Mouse (Mus musculus) neural tube, embryonic 11.5 days (tissue): ENCODE data around the gene Hs2st1. TPM values are rescaled to one million over a fixed set of nuclear protein-coding genes. Genes with fewer than 3 reads are reported as not detected.

Source experiments
- ATAC-seq: fragments of 200-750 bp; cut with Nextera tagmentation; 2 replicates; pipeline ENCODE4 v1.8.0; 2017; ENCODE audit warnings: moderate number of reproducible peaks, mild to moderate bottlenecking, moderate TSS enrichment, moderate library complexity; ENCODE audit not compliant: insufficient read depth, low FRiP score, low TSS enrichment
- DNase-seq: peaks from one replicate; pipeline ENCODE4 v3.0.0-alpha.2; 2015; ENCODE audit warnings: low spot score
- H3K27ac ChIP-seq: fragments of 300-500 bp; sonication (generic); 2 replicates; pipeline ENCODE4 v1.5.1; 2014; ENCODE audit warnings: low read depth, mild to moderate bottlenecking, low read length
- H3K27me3 ChIP-seq: fragments of 300-500 bp; sonication (generic); 2 replicates; pipeline ENCODE4 v1.6.1; 2014; ENCODE audit warnings: mild to moderate bottlenecking, low read length, mixed read lengths; ENCODE audit not compliant: control insufficient read depth, insufficient read depth
- H3K36me3 ChIP-seq: fragments of 300-500 bp; sonication (generic); 2 replicates; pipeline ENCODE4 v1.6.1; 2014; ENCODE audit warnings: mild to moderate bottlenecking, low read length, moderate library complexity, mixed read lengths; ENCODE audit not compliant: control insufficient read depth, insufficient read depth
- H3K4me1 ChIP-seq: fragments of 300-500 bp; sonication (generic); 2 replicates; pipeline ENCODE4 v1.6.1; 2014; ENCODE audit warnings: low read length, mixed read lengths; ENCODE audit not compliant: control insufficient read depth, insufficient read depth
- H3K4me2 ChIP-seq: fragments of 300-500 bp; sonication (generic); 2 replicates; pipeline ENCODE4 v1.6.1; 2014; ENCODE audit warnings: low read depth, mild to moderate bottlenecking, moderate library complexity
- H3K4me3 ChIP-seq: fragments of 300-500 bp; sonication (generic); 2 replicates; pipeline ENCODE4 v1.5.1; 2014; ENCODE audit warnings: low read depth, low read length
- H3K9ac ChIP-seq: fragments of 300-500 bp; sonication (generic); 2 replicates; pipeline ENCODE4 v1.6.1; 2014; ENCODE audit warnings: mild to moderate bottlenecking, low read length
- H3K9me3 ChIP-seq: fragments of 300-500 bp; sonication (generic); 2 replicates; pipeline ENCODE4 v1.6.1; 2016; ENCODE audit warnings: low read length; ENCODE audit not compliant: control insufficient read depth
- WGBS: fragments of 180-500 bp; shearing (Covaris S2); extraction: QIAGEN DNeasy Blood & Tissue Kit; methylation state at CpG from one replicate; pipeline ENCODE4 v1.1.7; 2014; 5-methylcytosine and 5-hydroxymethylcytosine counted together
- polyA plus RNA-seq: library from polyadenylated mRNA; unstranded; fragments of >200 nt; fragmentation: Nextera tagmentation; extraction: Ambion mirVana; gene quantifications from 2 replicates; pipeline ENCODE4 v1.2.1, GENCODE M21; 2014

Gene Hs2st1
- polyA plus RNA-seq, 1 experiment from 2014 or later = 18.1 TPM

GRCm38 (mm10) chr3:144537078-144537855 lies 32.7 kb downstream of the Hs2st1 start:
- no peak overlapping the region for H3K4me3 ChIP-seq
- 85% methylated on average over 7 of the region's 7 CpGs for WGBS
- DNase-seq (no peak), ATAC-seq (no peak)
- no peak overlapping the region for H3K9ac ChIP-seq
- H3K4me2 ChIP-seq = no peak overlapping the region
- H3K36me3 ChIP-seq = no peaks in the 10 kb centered on the region
- H3K27ac ChIP-seq = no peak overlapping the region
- no peaks in the 10 kb centered on the region for H3K4me1 ChIP-seq
- H3K9me3 ChIP-seq = no peaks in the 10 kb centered on the region
- H3K27me3 ChIP-seq = no peaks in the 10 kb centered on the region

GRCm38 (mm10) chr3:144535056-144535455 lies 34.9 kb downstream of the Hs2st1 start:
- Histone ChIP-seq H3K9me3 (no peaks in the 10 kb centered on the region), H3K36me3 (no peaks in the 10 kb centered on the region), H3K4me1 (no peaks in the 10 kb centered on the region), H3K9ac (no peak overlapping the region), H3K27ac (no peak overlapping the region), H3K4me3 (no peak overlapping the region), H3K27me3 (no peaks in the 10 kb centered on the region), H3K4me2 (no peak overlapping the region)
- 92% methylated on average over 4 of the region's 4 CpGs for WGBS
- ATAC-seq (no peak), DNase-seq (no peak)

DNA sequence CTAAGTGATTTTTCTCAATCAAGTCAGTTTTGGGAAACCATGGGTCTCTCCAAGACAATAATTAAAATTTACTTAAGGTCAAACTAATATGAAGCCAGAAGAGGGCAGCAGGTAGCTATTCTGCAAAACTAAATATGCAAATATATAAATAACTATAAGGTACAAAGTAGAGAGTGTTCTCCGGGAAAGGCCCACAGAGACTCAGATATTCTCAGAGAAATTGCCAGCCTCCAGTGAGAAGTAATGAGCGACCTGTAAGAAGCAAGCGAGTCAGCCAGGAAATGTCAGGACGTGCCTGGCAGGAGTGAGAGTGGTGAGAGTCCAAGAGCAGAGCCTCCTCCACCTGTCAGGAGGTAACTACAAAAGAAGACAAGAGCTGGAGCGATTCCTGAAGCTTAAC lies 39.0 kb downstream of the Hs2st1 start:
- ATAC-seq (no peak), DNase-seq (no peak)
- Histone ChIP-seq H3K36me3 (no peaks in the 10 kb centered on the region), H3K9ac (no peak overlapping the region), H3K4me3 (no peak overlapping the region), H3K9me3 (no peaks in the 10 kb centered on the region), H3K27ac (no peak overlapping the region), H3K27me3 (no peaks in the 10 kb centered on the region), H3K4me1 (no peaks in the 10 kb centered on the region), H3K4me2 (no peak overlapping the region)
- WGBS = 75% methylated on average over 5 of the region's 5 CpGs

DNA sequence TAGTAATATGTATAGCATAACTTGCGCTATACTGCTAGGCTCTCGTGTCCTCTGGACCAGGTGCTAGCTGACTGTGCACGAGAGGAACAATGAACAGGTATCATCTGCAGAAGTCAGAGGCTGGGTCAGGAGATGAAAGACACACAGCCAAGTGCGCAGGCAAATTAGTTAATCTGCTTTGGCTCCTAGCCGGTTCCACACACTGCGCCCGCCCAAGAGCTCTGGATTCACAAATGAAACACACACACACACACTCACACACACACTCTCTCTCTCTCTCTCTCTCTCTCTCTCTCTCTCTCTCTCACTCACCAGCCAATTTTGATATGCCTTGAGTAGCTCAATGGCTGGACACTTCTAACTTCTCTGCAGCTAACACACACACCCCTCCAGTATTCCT lies 42.1 kb downstream of the Hs2st1 start:
- no peaks in the 10 kb centered on the region for H3K27me3 ChIP-seq
- no peaks in the 10 kb centered on the region for H3K4me1 ChIP-seq
- ATAC-seq = no peak
- H3K36me3 ChIP-seq = no peaks in the 10 kb centered on the region
- H3K9ac ChIP-seq = no peak overlapping the region
- no peak for DNase-seq
- no peaks in the 10 kb centered on the region for H3K9me3 ChIP-seq
- no peak overlapping the region for H3K4me3 ChIP-seq
- WGBS = 93% methylated on average over 7 of the region's 7 CpGs
- no peak overlapping the region for H3K27ac ChIP-seq
- H3K4me2 ChIP-seq = no peak overlapping the region

DNA sequence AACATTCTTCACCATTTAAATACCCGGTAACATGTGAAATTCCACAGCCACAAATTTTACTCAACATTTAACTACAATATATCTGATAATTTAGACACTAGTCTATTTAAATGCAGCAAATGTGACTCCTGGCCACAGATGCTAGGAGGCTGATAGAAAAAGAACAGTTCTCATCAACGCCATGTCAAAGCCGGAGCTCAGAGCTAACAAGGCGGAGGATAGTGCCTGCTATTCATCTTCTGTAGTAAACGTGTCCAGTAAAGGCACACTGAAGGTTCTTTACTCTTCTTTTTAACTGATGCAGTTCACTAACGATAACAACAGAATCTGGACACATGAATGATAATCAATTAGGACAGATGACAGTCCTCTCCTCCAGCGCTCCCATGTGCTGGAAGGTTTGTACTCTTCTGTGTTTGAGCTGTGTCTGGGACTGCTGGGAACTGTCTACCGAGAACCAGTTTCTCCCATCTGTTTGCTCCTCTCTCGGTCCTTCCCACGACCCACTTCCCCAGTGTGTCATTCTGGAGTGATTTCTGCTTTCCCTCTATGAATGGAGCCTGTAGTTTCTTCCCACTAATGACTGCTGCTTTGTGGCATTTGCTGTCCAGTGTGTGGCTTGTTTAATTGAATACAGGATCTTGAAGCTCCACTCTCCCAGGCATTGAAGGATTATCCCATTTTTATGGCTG lies 50.3 kb downstream of the Hs2st1 start:
- Histone ChIP-seq H3K27me3 (no peaks in the 10 kb centered on the region), H3K4me3 (no peak overlapping the region), H3K9me3 (no peaks in the 10 kb centered on the region), H3K4me1 (no peaks in the 10 kb centered on the region), H3K9ac (no peak overlapping the region), H3K36me3 (no peaks in the 10 kb centered on the region), H3K4me2 (no peak overlapping the region), H3K27ac (no peak overlapping the region)
- WGBS = 62% methylated on average over 10 of the region's 10 CpGs
- ATAC-seq (no peak), DNase-seq (no peak)

DNA sequence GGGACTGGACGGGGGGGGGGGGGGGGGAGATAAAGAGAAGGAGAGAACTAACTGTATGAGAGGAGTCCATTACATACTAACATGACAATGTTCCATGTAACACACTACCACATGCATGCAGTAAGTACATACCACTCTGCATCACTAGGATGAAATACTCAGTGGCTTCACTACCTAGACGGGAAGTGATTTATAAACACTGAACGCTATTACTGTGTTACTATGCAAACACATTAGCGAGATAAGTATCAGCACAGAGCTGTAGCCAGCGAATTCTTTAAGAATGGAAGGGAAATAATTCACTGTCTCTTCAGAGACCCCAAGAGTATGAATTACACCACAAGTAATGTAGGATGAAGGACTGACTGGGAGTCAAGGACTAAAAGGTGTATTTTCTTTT lies 51.1 kb downstream of the Hs2st1 start:
- no peak overlapping the region for H3K4me3 ChIP-seq
- no peak overlapping the region for H3K27ac ChIP-seq
- H3K36me3 ChIP-seq = no peaks in the 10 kb centered on the region
- H3K4me2 ChIP-seq = no peak overlapping the region
- H3K9me3 ChIP-seq = no peaks in the 10 kb centered on the region
- WGBS = 63% methylated on average over 5 of the region's 5 CpGs
- DNase-seq (no peak), ATAC-seq (no peak)
- no peaks in the 10 kb centered on the region for H3K4me1 ChIP-seq
- no peaks in the 10 kb centered on the region for H3K27me3 ChIP-seq
- H3K9ac ChIP-seq = no peak overlapping the region

DNA sequence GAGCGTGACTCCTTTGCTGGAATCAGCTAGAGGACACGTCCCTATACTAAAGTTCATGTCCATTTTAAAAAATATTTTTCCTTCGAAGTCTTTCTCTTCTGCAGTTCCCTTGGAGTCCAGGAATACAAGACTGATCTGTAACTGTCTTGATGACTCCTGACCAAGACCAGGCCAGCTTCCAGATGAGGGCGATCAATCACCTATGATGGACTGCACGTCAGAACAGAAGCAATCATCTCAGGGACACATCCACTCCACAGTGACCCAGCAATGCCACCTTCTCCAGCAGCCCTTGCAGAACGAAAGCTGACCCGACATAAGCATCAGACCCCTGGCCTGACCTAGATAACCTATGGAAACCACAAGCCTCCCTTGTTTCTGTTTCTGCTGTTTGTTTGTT lies 54.7 kb downstream of the Hs2st1 start:
- H3K36me3 ChIP-seq = no peaks in the 10 kb centered on the region
- H3K4me2 ChIP-seq = no peak overlapping the region
- no peaks in the 10 kb centered on the region for H3K9me3 ChIP-seq
- H3K27me3 ChIP-seq = no peaks in the 10 kb centered on the region
- DNase-seq (no peak), ATAC-seq (no peak)
- H3K27ac ChIP-seq = no peak overlapping the region
- no peak overlapping the region for H3K9ac ChIP-seq
- H3K4me1 ChIP-seq = no peaks in the 10 kb centered on the region
- 84% methylated on average over 7 of the region's 7 CpGs for WGBS
- H3K4me3 ChIP-seq = no peak overlapping the region

- ATAC-seq (no peak), DNase-seq (no peak)
- Histone ChIP-seq H3K27me3 (no peaks in the 10 kb centered on the region), H3K9ac (no peak overlapping the region), H3K4me1 (no peaks in the 10 kb centered on the region), H3K36me3 (no peaks in the 10 kb centered on the region), H3K27ac (no peak overlapping the region), H3K9me3 (no peaks in the 10 kb centered on the region), H3K4me3 (no peak overlapping the region), H3K4me2 (no peak overlapping the region)
- WGBS = 93% methylated on average over 10 of the region's 10 CpGs
These were observed 55.9 kb downstream of the Hs2st1 start for GRCm38 (mm10) chr3:144514122-144514505.
